Mouse (Mus musculus) forebrain, embryonic 15.5 days (tissue): ENCODE results near the gene Mroh3. TPM values are rescaled to one million over a fixed set of nuclear protein-coding genes. Genes with fewer than 3 reads are reported as not detected.
A peak's percentile ranks its signal among the peaks of the same experiment; 100 is the strongest.

Experiments used
- ATAC-seq: fragments of 200-750 bp; cut with Nextera tagmentation; replicated peaks from 2 replicates; pipeline ENCODE4 v1.8.0; 2017; ENCODE audit warnings: mild to moderate bottlenecking, moderate TSS enrichment, moderate library complexity
- H3K27ac ChIP-seq: fragments of 300-500 bp; sonication (generic); replicated peaks from 2 replicates; pipeline ENCODE4 v1.5.1; 2015; ENCODE audit warnings: mild to moderate bottlenecking, inconsistent platforms
- H3K27me3 ChIP-seq: fragments of 300-500 bp; sonication (generic); 2 replicates; pipeline ENCODE4 v1.6.1; 2015; ENCODE audit warnings: inconsistent platforms
- H3K36me3 ChIP-seq: fragments of 300-500 bp; sonication (generic); 2 replicates; pipeline ENCODE4 v1.6.1; 2015; ENCODE audit warnings: mild to moderate bottlenecking, inconsistent platforms
- H3K4me1 ChIP-seq: fragments of 300-500 bp; sonication (generic); 2 replicates; pipeline ENCODE4 v1.6.1; 2015; ENCODE audit warnings: inconsistent platforms
- H3K4me2 ChIP-seq: fragments of 300-500 bp; sonication (generic); replicated peaks from 2 replicates; pipeline ENCODE4 v1.6.1; 2015; ENCODE audit warnings: mild to moderate bottlenecking, inconsistent platforms
- H3K4me3 ChIP-seq: fragments of 300-500 bp; sonication (generic); 2 replicates; pipeline ENCODE4 v1.5.1; 2015; ENCODE audit warnings: mild to moderate bottlenecking, inconsistent platforms
- H3K9ac ChIP-seq: fragments of 300-500 bp; sonication (generic); replicated peaks from 2 replicates; pipeline ENCODE4 v1.6.1; 2015; ENCODE audit warnings: mild to moderate bottlenecking, inconsistent platforms
- H3K9me3 ChIP-seq: fragments of 300-500 bp; sonication (generic); 2 replicates; pipeline ENCODE4 v1.6.1; 2016; ENCODE audit warnings: inconsistent platforms
- WGBS: fragments of 180-500 bp; shearing (Covaris S2); methylation state at CpG from one replicate; pipeline ENCODE4 v1.1.7; 2015; ENCODE audit warnings: mixed read lengths; 5-methylcytosine and 5-hydroxymethylcytosine counted together
- polyA plus RNA-seq: library from polyadenylated mRNA; unstranded; fragments of >200 nt; fragmentation: Nextera tagmentation; extraction: Ambion mirVana; gene quantifications from 2 replicates; pipeline ENCODE4 v1.2.1, GENCODE M21; 2015

Gene Mroh3
- polyA plus RNA-seq, 1 experiment from 2014 or later: not detected

GRCm38 (mm10) chr1:136172696-136173095 lies 39.9 kb downstream of the Mroh3 start:
- no peaks in the 10 kb centered on the region for H3K9me3 ChIP-seq
- H3K27ac ChIP-seq: no peak overlapping the region
- H3K4me3 ChIP-seq: no peak overlapping the region
- H3K4me1 ChIP-seq: peaks cover 9% of the 10 kb centered on the region; the same call in 1 of the 2 replicates
- H3K4me2 ChIP-seq: no peak overlapping the region
- no peak overlapping the region for H3K9ac ChIP-seq
- peaks cover 86% of the 10 kb centered on the region for H3K36me3 ChIP-seq
- no peak for ATAC-seq
- 75% methylated on average over 12 of the region's 12 CpGs for WGBS
- H3K27me3 ChIP-seq: no peaks in the 10 kb centered on the region

- ATAC-seq: peak; percentile 59
- H3K4me3 ChIP-seq: no peak overlapping the region
- peaks cover 9% of the 10 kb centered on the region; the same call in 1 of the 2 replicates for H3K4me1 ChIP-seq
- H3K27me3 ChIP-seq: no peaks in the 10 kb centered on the region
- H3K36me3 ChIP-seq: peaks cover 89% of the 10 kb centered on the region
- no peak overlapping the region for H3K4me2 ChIP-seq
- 6% methylated on average over 5 of the region's 5 CpGs for WGBS
- H3K9ac ChIP-seq: no peak overlapping the region
- H3K9me3 ChIP-seq: no peaks in the 10 kb centered on the region
- no peak overlapping the region for H3K27ac ChIP-seq
Observed at GRCm38 (mm10) chr1:136170109-136170508, 42.5 kb downstream of the Mroh3 start.

- H3K9me3 ChIP-seq: no peaks in the 10 kb centered on the region
- no peak overlapping the region for H3K4me2 ChIP-seq
- no peak for ATAC-seq
- 71% methylated on average over 8 of the region's 8 CpGs for WGBS
- no peak overlapping the region for H3K27ac ChIP-seq
- H3K4me1 ChIP-seq: no peaks in the 10 kb centered on the region
- H3K27me3 ChIP-seq: no peaks in the 10 kb centered on the region
- H3K9ac ChIP-seq: no peak overlapping the region
- no peak overlapping the region for H3K4me3 ChIP-seq
- peaks cover 92% of the 10 kb centered on the region for H3K36me3 ChIP-seq
Observed at GRCm38 (mm10) chr1:136167657-136168056, 45.0 kb downstream of the Mroh3 start.

- H3K4me2 ChIP-seq: no peak overlapping the region
- WGBS: 49% methylated on average over 2 of the region's 2 CpGs
- H3K27ac ChIP-seq: no peak overlapping the region
- H3K9ac ChIP-seq: no peak overlapping the region
- no peaks in the 10 kb centered on the region for H3K27me3 ChIP-seq
- no peak overlapping the region for H3K4me3 ChIP-seq
- H3K36me3 ChIP-seq: peaks cover 94% of the 10 kb centered on the region
- H3K4me1 ChIP-seq: no peaks in the 10 kb centered on the region
- ATAC-seq: peak; percentile 45; the same call in 1 of the 2 replicates
- no peaks in the 10 kb centered on the region for H3K9me3 ChIP-seq
Observed at GRCm38 (mm10) chr1:136165436-136165835, 47.2 kb downstream of the Mroh3 start.

DNA sequence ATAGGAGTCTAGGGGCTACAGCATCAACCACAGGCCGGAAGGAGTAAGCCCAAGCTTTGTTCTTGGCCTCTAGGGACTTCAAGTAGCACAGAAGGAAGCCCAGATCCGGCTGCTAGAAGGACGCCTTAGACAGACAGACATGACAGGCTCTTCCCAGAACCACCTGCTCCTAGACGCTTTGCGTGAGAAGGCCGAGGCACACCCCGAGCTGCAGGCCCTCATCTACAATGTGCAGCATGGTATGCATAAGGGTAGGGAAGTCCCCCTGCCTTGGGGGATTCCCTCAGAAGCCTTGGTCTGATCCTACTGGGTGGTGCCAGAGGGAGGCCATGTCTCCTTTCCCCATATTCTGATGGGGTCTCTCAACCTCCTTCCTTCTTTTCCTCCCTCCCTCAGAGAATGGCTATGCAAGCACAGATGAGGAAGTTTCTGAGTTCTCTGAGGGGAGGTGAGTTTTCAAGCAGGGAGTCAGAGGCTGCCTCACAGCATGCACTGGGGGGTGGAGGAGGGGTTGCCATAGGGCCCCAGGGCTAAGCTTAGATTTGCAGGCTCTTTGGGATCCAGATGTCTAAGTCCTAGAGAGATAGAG lies 51.2 kb downstream of the Mroh3 start:
- no peaks in the 10 kb centered on the region for H3K27me3 ChIP-seq
- 92% methylated on average over 7 of the region's 7 CpGs for WGBS
- H3K4me2 ChIP-seq: no peak overlapping the region
- no peaks in the 10 kb centered on the region for H3K9me3 ChIP-seq
- ATAC-seq: no peak
- no peaks in the 10 kb centered on the region for H3K4me1 ChIP-seq
- no peak overlapping the region for H3K27ac ChIP-seq
- peaks cover 96% of the 10 kb centered on the region for H3K36me3 ChIP-seq
- no peak overlapping the region for H3K4me3 ChIP-seq
- no peak overlapping the region for H3K9ac ChIP-seq

DNA sequence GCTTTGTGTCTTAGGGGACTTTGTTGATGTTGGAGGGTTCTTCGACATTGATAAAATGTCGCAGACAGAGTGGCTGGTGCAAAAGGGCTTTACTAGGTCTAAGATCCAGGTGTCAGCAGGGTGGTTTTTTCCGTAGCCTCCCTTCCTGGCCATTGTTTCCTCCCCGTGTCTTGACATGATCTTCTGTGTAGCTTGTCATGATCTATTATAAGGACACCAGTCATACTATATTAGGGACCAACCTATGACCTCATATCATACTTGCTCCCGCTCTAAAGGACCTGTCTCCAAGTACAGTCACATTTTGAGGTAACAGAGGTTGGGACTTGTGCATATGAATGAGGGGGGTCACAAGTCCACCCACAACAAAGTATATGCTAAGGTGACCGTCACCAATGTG lies 51.7 kb downstream of the Mroh3 start:
- H3K27me3 ChIP-seq: no peaks in the 10 kb centered on the region
- no peak overlapping the region for H3K27ac ChIP-seq
- H3K36me3 ChIP-seq: peaks cover 98% of the 10 kb centered on the region
- no peaks in the 10 kb centered on the region for H3K9me3 ChIP-seq
- H3K4me3 ChIP-seq: no peak overlapping the region
- no peak for ATAC-seq
- H3K4me1 ChIP-seq: no peaks in the 10 kb centered on the region
- no peak overlapping the region for H3K9ac ChIP-seq
- WGBS: 91% methylated on average over 6 of the region's 6 CpGs
- H3K4me2 ChIP-seq: no peak overlapping the region

- 90% methylated on average over 12 of the region's 12 CpGs for WGBS
- Histone ChIP-seq H3K9me3 (no peaks in the 10 kb centered on the region), H3K27me3 (no peaks in the 10 kb centered on the region), H3K36me3 (peaks cover 98% of the 10 kb centered on the region), H3K27ac (no peak overlapping the region), H3K4me1 (no peaks in the 10 kb centered on the region), H3K9ac (no peak overlapping the region), H3K4me3 (no peak overlapping the region), H3K4me2 (no peak overlapping the region)
- no peak for ATAC-seq
Observed at GRCm38 (mm10) chr1:136160297-136160696, 52.3 kb downstream of the Mroh3 start.

GRCm38 (mm10) chr1:136159830-136160229 lies 52.8 kb downstream of the Mroh3 start:
- WGBS: 39% methylated on average over 12 of the region's 12 CpGs
- Histone ChIP-seq H3K36me3 (peaks cover 98% of the 10 kb centered on the region), H3K9me3 (no peaks in the 10 kb centered on the region), H3K4me2 (no peak overlapping the region), H3K27me3 (no peaks in the 10 kb centered on the region), H3K9ac (no peak overlapping the region), H3K4me1 (no peaks in the 10 kb centered on the region), H3K27ac (no peak overlapping the region), H3K4me3 (no peak overlapping the region)
- ATAC-seq: no peak

DNA sequence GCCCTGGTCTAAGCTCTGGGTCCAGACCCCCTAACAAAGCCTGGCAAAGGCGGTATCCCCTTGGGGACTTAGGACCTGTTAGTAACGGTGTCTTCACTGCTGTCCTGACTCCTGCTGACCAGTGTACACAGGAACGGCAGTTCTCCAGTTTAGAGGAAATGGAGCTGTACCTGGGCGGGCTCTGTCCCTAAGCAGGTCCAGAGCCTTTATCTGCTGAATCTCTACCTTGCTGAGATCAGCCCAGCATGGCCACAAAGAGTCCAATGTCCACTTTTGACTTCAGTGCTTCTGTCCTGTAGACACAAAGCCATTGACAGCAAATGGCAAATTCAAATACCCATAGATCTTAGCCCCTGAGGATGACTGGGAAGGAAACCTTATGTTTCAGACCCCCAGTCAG lies 55.7 kb downstream of the Mroh3 start:
- H3K4me1 ChIP-seq: no peaks in the 10 kb centered on the region
- H3K9ac ChIP-seq: no peak overlapping the region
- no peak overlapping the region for H3K4me2 ChIP-seq
- H3K27ac ChIP-seq: no peak overlapping the region
- ATAC-seq: no peak
- WGBS: 93% methylated on average over 4 of the region's 4 CpGs
- H3K27me3 ChIP-seq: no peaks in the 10 kb centered on the region
- H3K9me3 ChIP-seq: no peaks in the 10 kb centered on the region
- peaks cover 98% of the 10 kb centered on the region for H3K36me3 ChIP-seq
- no peak overlapping the region for H3K4me3 ChIP-seq

- ATAC-seq: no peak
- Histone ChIP-seq H3K4me1 (no peaks in the 10 kb centered on the region), H3K4me3 (no peak overlapping the region), H3K27me3 (no peaks in the 10 kb centered on the region), H3K9ac (no peak overlapping the region), H3K4me2 (no peak overlapping the region), H3K27ac (no peak overlapping the region), H3K36me3 (peaks cover 98% of the 10 kb centered on the region), H3K9me3 (no peaks in the 10 kb centered on the region)
- WGBS: 98% methylated on average over 4 of the region's 4 CpGs
Observed at GRCm38 (mm10) chr1:136156304-136156703, 56.3 kb downstream of the Mroh3 start.

DNA sequence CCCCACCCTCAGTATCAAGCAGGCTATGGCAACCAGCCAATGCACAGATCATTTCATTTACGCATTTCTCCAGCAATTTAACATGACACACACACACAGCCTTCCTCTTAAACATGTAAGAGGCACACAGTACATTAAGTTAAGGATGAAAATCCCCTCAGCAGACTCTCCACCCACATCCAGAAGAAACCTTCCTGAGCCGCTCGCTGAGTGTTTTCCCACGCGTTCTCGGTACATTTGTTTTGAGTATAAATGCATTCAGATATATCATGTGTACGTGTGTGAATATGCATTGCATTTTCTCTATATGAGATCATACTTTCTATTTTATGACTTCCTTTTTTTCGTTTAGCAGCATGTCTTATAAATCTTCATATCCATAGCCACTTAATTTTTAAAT lies 61.3 kb downstream of the Mroh3 start:
- no peaks in the 10 kb centered on the region for H3K27me3 ChIP-seq
- H3K9me3 ChIP-seq: no peaks in the 10 kb centered on the region
- H3K27ac ChIP-seq: no peak overlapping the region
- 84% methylated on average over 8 of the region's 8 CpGs for WGBS
- H3K4me3 ChIP-seq: no peak overlapping the region
- ATAC-seq: no peak
- no peak overlapping the region for H3K4me2 ChIP-seq
- no peak overlapping the region for H3K9ac ChIP-seq
- H3K36me3 ChIP-seq: peaks cover 96% of the 10 kb centered on the region
- no peaks in the 10 kb centered on the region for H3K4me1 ChIP-seq

GRCm38 (mm10) chr1:136149702-136150101 lies 62.9 kb downstream of the Mroh3 start:
- Histone ChIP-seq H3K9ac (no peak overlapping the region), H3K9me3 (no peaks in the 10 kb centered on the region), H3K36me3 (peaks cover 93% of the 10 kb centered on the region), H3K27ac (no peak overlapping the region), H3K4me3 (no peak overlapping the region), H3K4me2 (no peak overlapping the region), H3K4me1 (peaks cover 2% of the 10 kb centered on the region; the same call in 1 of the 2 replicates), H3K27me3 (no peaks in the 10 kb centered on the region)
- 79% methylated on average over 9 of the region's 9 CpGs for WGBS
- ATAC-seq: no peak

DNA sequence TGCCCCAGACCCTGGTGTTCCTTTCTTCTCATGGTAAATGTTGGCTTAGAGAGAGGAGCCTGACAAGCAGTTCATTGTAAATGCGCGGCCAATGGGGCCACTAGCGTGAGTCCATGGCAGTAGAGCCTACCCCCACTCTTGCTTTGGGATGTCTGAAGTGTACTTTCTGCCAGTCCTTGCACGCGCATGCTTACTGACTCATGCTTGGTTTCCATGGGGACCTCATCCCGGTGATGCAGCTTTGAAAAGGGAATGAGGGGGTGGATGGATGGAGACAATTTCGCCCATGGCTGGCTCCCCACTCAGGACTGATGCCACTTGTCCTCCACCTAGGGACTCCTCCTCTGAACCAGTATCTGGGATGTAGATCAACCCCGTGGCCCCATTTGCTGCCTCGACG lies 69.1 kb downstream of the Mroh3 start:
- 59% methylated on average over 10 of the region's 10 CpGs for WGBS
- H3K4me3 ChIP-seq: no peak overlapping the region
- peaks cover 36% of the 10 kb centered on the region for H3K36me3 ChIP-seq
- H3K9ac ChIP-seq: no peak overlapping the region
- no peaks in the 10 kb centered on the region for H3K27me3 ChIP-seq
- H3K4me2 ChIP-seq: no peak overlapping the region
- H3K9me3 ChIP-seq: no peaks in the 10 kb centered on the region
- peaks cover 64% of the 10 kb centered on the region for H3K4me1 ChIP-seq
- H3K27ac ChIP-seq: 0 out of 2 replicates have a peak overlapping the region, but pooled peaks have one; percentile 5
- no peak for ATAC-seq
